Comparison of ENCODE assay signal across 28 mouse cellular contexts in genomic region chr10:71583716-71584115, GRCm38 (mm10).
"Had no signal": no experiment of that assay in that cellular context is flagged by ENCODE, and none has a peak within 500 bp of the region (broad histone marks: within the 10 kb centered on the region; RNA-seq: fewer than 3 reads in every experiment).

No protein-coding gene starts in this region.

- H3K4me1 ChIP-seq: limb, embryonic 10.5 days; limb, embryonic 12.5 days; limb, embryonic 13.5 days; limb, embryonic 15.5 days; liver, embryonic 12.5 days; liver, embryonic 13.5 days; liver, embryonic 15.5 days; lung, embryonic 15.5 days; megakaryocyte, embryonic 14.5 days; midbrain, embryonic 10.5 days; midbrain, embryonic 12.5 days; midbrain, embryonic 13.5 days; midbrain, embryonic 15.5 days; neural tube, embryonic 12.5 days had no signal

- H3K4me3 ChIP-seq: limb, embryonic 10.5 days; limb, embryonic 12.5 days; limb, embryonic 13.5 days; limb, embryonic 15.5 days; liver, embryonic 12.5 days; liver, embryonic 13.5 days; liver, embryonic 15.5 days; lung, embryonic 15.5 days; megakaryocyte, embryonic 14.5 days; midbrain, embryonic 10.5 days; midbrain, embryonic 12.5 days; midbrain, embryonic 13.5 days; midbrain, embryonic 15.5 days; myocyte; neural tube, embryonic 12.5 days had no signal

- DNase-seq: left cerebral cortex, postnatal 4 days; liver; liver, embryonic 13.5 days; liver, postnatal 0 days; lung, adult 18-20 months; lung, adult 2 months; lung, embryonic 14.5 days; lung, postnatal 10 days; lung, postnatal 14 days; lung, postnatal 36 days; lung, postnatal 4 days; midbrain, embryonic 14.5 days had no signal

- H3K27ac ChIP-seq: limb, embryonic 10.5 days; limb, embryonic 12.5 days; limb, embryonic 13.5 days; limb, embryonic 15.5 days; liver, embryonic 12.5 days; liver, embryonic 13.5 days; liver, embryonic 14.5 days; liver, embryonic 15.5 days; lung, embryonic 15.5 days; macrophage; midbrain, embryonic 10.5 days; midbrain, embryonic 12.5 days; midbrain, embryonic 13.5 days; midbrain, embryonic 15.5 days; neural tube, embryonic 12.5 days had no signal

- H3K27me3 ChIP-seq: limb, embryonic 12.5 days; limb, embryonic 13.5 days; limb, embryonic 15.5 days; liver, embryonic 12.5 days; liver, embryonic 13.5 days; liver, embryonic 15.5 days; lung, embryonic 15.5 days; megakaryocyte, embryonic 14.5 days; midbrain, embryonic 12.5 days; midbrain, embryonic 13.5 days; midbrain, embryonic 15.5 days; neural tube, embryonic 12.5 days had no signal

- H3K36me3 ChIP-seq: limb, embryonic 10.5 days; limb, embryonic 12.5 days; limb, embryonic 13.5 days; limb, embryonic 15.5 days; liver, embryonic 12.5 days; liver, embryonic 13.5 days; liver, embryonic 15.5 days; lung, embryonic 15.5 days; midbrain, embryonic 10.5 days; midbrain, embryonic 12.5 days; midbrain, embryonic 13.5 days; midbrain, embryonic 15.5 days; neural tube, embryonic 12.5 days had no signal

- H3K9me3 ChIP-seq: limb, embryonic 10.5 days; limb, embryonic 15.5 days; liver, embryonic 13.5 days; liver, embryonic 15.5 days; lung, embryonic 15.5 days; midbrain, embryonic 12.5 days; midbrain, embryonic 13.5 days; midbrain, embryonic 15.5 days had no signal
